Mouse (Mus musculus) limb, embryonic 14.5 days (tissue): ENCODE data around the gene 1110008L16Rik. TPM values are rescaled to one million over a fixed set of nuclear protein-coding genes. Genes with fewer than 3 reads are reported as not detected.

ENCODE experiments used
- ATAC-seq: fragments of 200-750 bp; cut with Nextera tagmentation; 2 replicates; pipeline ENCODE4 v1.8.0; 2017; ENCODE audit warnings: low read depth, moderate number of reproducible peaks, moderate TSS enrichment; ENCODE audit not compliant: low FRiP score
- DNase-seq: peaks from one replicate; pipeline ENCODE4 v3.0.0-alpha.2; 2015; ENCODE audit warnings: low spot score
- H3K27ac ChIP-seq: fragments of 300-500 bp; sonication (generic); replicated peaks from 2 replicates; pipeline ENCODE4 v1.5.1; 2014; ENCODE audit warnings: low read depth, mild to moderate bottlenecking, low read length, moderate library complexity, mixed read lengths
- H3K27me3 ChIP-seq: fragments of 300-500 bp; sonication (generic); 2 replicates; pipeline ENCODE4 v1.6.1; 2014; ENCODE audit warnings: low read length, mixed read lengths; ENCODE audit not compliant: control insufficient read depth, insufficient read depth
- H3K36me3 ChIP-seq: fragments of 300-500 bp; sonication (generic); 2 replicates; pipeline ENCODE4 v1.6.1; 2014; ENCODE audit warnings: mild to moderate bottlenecking, low read length, moderate library complexity, mixed read lengths; ENCODE audit not compliant: control insufficient read depth, insufficient read depth
- H3K4me1 ChIP-seq: fragments of 300-500 bp; sonication (generic); 2 replicates; pipeline ENCODE4 v1.6.1; 2014; ENCODE audit warnings: antibody characterized with exemption, low read length, mixed read lengths; ENCODE audit not compliant: control insufficient read depth, insufficient read depth
- H3K4me2 ChIP-seq: fragments of 300-500 bp; sonication (generic); replicated peaks from 2 replicates; pipeline ENCODE4 v1.6.1; 2014; ENCODE audit warnings: low read depth, mild to moderate bottlenecking, low read length, moderate library complexity; ENCODE audit not compliant: severe bottlenecking
- H3K4me3 ChIP-seq: fragments of 300-500 bp; sonication (generic); replicated peaks from 2 replicates; pipeline ENCODE4 v1.5.1; 2014; ENCODE audit warnings: low read length
- H3K9ac ChIP-seq: fragments of 300-500 bp; sonication (generic); 2 replicates; pipeline ENCODE4 v1.6.1; 2014; ENCODE audit warnings: mild to moderate bottlenecking, low read depth, low read length, moderate library complexity; ENCODE audit not compliant: severe bottlenecking
- H3K9me3 ChIP-seq: fragments of 300-500 bp; sonication (generic); 2 replicates; pipeline ENCODE4 v1.6.1; 2016; ENCODE audit warnings: low read length; ENCODE audit not compliant: control insufficient read depth
- POLR2A ChIP-seq: fragments of 200-500 bp; IDR thresholded peaks from 2 replicates; pipeline ENCODE4 v1.8.0; 2012; ENCODE audit warnings: inconsistent platforms, mild to moderate bottlenecking, moderate library complexity, borderline replicate concordance; ENCODE audit not compliant: insufficient read depth, insufficient read length; ENCODE audit errors: extremely low read depth
- WGBS: fragments of 180-500 bp; shearing (Covaris S2); extraction: QIAGEN DNeasy Blood & Tissue Kit; methylation state at CpG from one replicate; pipeline ENCODE4 v1.1.7; 2014; 5-methylcytosine and 5-hydroxymethylcytosine counted together
- polyA plus RNA-seq, 2 experiments: library from polyadenylated mRNA; depleted of rRNA in 1 of 2; stranded (reverse) in 1 of 2; unstranded in 1 of 2; fragments of >200 nt; fragmentation: Nextera tagmentation in 1 of 2; extraction: Ambion mirVana in 1 of 2; gene quantifications; 2 replicates each; pipeline versions ENCODE4 v1.2.1 to v1.2.3; 2012 to 2014

Gene 1110008L16Rik
- polyA plus RNA-seq, 2 experiments: 10.5 to 12.6 TPM

- DNase-seq: no peak
- Histone ChIP-seq H3K4me2 (no peak overlapping the region), H3K27ac (no peak overlapping the region), H3K4me1 (no peaks in the 10 kb centered on the region), H3K36me3 (no peaks in the 10 kb centered on the region), H3K27me3 (no peaks in the 10 kb centered on the region), H3K9me3 (no peaks in the 10 kb centered on the region), H3K4me3 (no peak overlapping the region), H3K9ac (no peak overlapping the region)
- TF ChIP-seq POLR2A: no peak
- ATAC-seq: no peak
- WGBS: 87% methylated on average over 4 of the region's 4 CpGs
These were observed 130.6 kb downstream of the 1110008L16Rik start for GRCm38 (mm10) chr12:55429956-55430355.

Other genes with a start within 250 kb of the 1110008L16Rik start
- 31.1 and 31.8 TPM in 2 replicates for gene 2700097O09Rik, start 219.5 kb upstream of the 1110008L16Rik start, polyA plus RNA-seq (2012; rRNA removed)
- gene 2700097O09Rik, start 219.5 kb upstream of the 1110008L16Rik start, polyA plus RNA-seq (2014; fragmentation: Nextera tagmentation; extraction: Ambion mirVana): 28.3 and 32.0 TPM in 2 replicates
- gene Srp54a, start 219.3 kb upstream of the 1110008L16Rik start, polyA plus RNA-seq (2012; rRNA removed): 25.7 and 51.6 TPM in 2 replicates
- 180 and 184 TPM in 2 replicates for gene Srp54a, start 219.3 kb upstream of the 1110008L16Rik start, polyA plus RNA-seq (2014; fragmentation: Nextera tagmentation; extraction: Ambion mirVana)
- 9.0 and 9.5 TPM in 2 replicates for gene Fam177a, start 175.1 kb upstream of the 1110008L16Rik start, polyA plus RNA-seq (2012; rRNA removed)
- 17.5 and 25.3 TPM in 2 replicates for gene Fam177a, start 175.1 kb upstream of the 1110008L16Rik start, polyA plus RNA-seq (2014; fragmentation: Nextera tagmentation; extraction: Ambion mirVana)
- 33.0 and 45.6 TPM in 2 replicates for gene Srp54b, start 144.5 kb upstream of the 1110008L16Rik start, polyA plus RNA-seq (2012; rRNA removed)
- gene Srp54b, start 144.5 kb upstream of the 1110008L16Rik start, polyA plus RNA-seq (2014; fragmentation: Nextera tagmentation; extraction: Ambion mirVana): 63.2 and 70.7 TPM in 2 replicates
- gene 1700047I17Rik2, start 100.0 kb upstream of the 1110008L16Rik start, polyA plus RNA-seq (2012; rRNA removed): not detected in 2 replicates
- 4.3 TPM in 1 of 2 replicates, not detected in the other for gene 1700047I17Rik2, start 100.0 kb upstream of the 1110008L16Rik start, polyA plus RNA-seq (2014; fragmentation: Nextera tagmentation; extraction: Ambion mirVana)
- gene Srp54c, start 69.4 kb upstream of the 1110008L16Rik start, polyA plus RNA-seq (2012; rRNA removed): 36.6 and 55.5 TPM in 2 replicates
- 77.8 and 84.3 TPM in 2 replicates for gene Srp54c, start 69.4 kb upstream of the 1110008L16Rik start, polyA plus RNA-seq (2014; fragmentation: Nextera tagmentation; extraction: Ambion mirVana)
- gene Ppp2r3c, start 3.4 kb downstream of the 1110008L16Rik start, polyA plus RNA-seq (2012; rRNA removed): 10.2 and 12.4 TPM in 2 replicates
- gene Ppp2r3c, start 3.4 kb downstream of the 1110008L16Rik start, polyA plus RNA-seq (2014; fragmentation: Nextera tagmentation; extraction: Ambion mirVana): 12.5 and 14.1 TPM in 2 replicates
- 140 and 167 TPM in 2 replicates for gene Psma6, start 84.6 kb downstream of the 1110008L16Rik start, polyA plus RNA-seq (2012; rRNA removed)
- gene Psma6, start 84.6 kb downstream of the 1110008L16Rik start, polyA plus RNA-seq (2014; fragmentation: Nextera tagmentation; extraction: Ambion mirVana): 416 and 425 TPM in 2 replicates
- gene Nfkbia, start 193.1 kb downstream of the 1110008L16Rik start, polyA plus RNA-seq (2012; rRNA removed): 76.0 and 110 TPM in 2 replicates
- gene Nfkbia, start 193.1 kb downstream of the 1110008L16Rik start, polyA plus RNA-seq (2014; fragmentation: Nextera tagmentation; extraction: Ambion mirVana): 111 and 123 TPM in 2 replicates